Mouse (Mus musculus) spleen, postnatal 10 days (tissue): ENCODE measurements around the gene Ddah2.
A peak's percentile ranks its signal among the peaks of the same experiment; 100 is the strongest.

Experiments
- DNase-seq, 2 experiments: peaks; one replicate each; pipeline ENCODE4 v3.0.0; 2021 to 2022; ENCODE audit warnings: low spot score in 2 of 2

Gene Ddah2

DNA sequence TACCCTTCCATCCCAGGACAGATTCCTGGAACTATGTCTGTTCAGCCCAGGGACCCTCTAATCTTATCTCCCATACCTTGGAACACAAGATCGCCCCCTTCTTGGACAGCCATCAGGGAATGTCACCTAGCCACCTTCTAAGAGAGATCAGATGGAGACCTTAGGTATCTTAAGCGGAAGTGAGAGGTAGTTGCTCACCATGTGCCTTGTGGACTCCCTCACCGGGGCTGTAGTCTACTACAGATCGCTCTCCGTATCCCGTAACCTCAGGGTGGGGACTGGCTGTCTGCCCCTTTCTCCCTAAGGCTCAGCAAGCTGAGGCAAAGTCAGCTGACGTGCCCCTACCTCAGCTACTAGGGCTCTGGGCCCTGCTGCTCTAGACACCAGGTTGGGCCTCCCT, 45.2 kb downstream of the Ddah2 start:
- DNase-seq, result peak in 1 of 2 experiments; percentile 45

DNA sequence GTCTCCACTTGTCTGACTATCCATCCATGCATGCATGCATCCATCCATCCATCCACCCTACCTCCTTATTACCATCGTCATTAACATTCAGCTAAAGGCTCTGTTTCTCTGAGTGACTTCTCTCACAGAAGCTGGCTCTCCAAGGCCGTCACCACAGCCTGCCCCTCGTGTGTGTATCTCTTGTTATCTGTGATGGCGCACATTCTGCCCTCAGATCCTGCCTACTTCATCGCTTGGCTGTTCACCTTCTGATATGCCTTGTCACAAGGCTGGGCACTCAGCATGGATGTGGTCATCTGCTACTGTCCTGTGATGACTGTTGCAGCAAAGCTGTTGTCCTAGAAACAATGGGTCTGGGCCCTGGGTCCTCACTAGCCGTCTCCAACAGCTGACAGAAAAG, 45.9 kb downstream of the Ddah2 start:
- DNase-seq, result peak; percentile 36 to 57

DNA sequence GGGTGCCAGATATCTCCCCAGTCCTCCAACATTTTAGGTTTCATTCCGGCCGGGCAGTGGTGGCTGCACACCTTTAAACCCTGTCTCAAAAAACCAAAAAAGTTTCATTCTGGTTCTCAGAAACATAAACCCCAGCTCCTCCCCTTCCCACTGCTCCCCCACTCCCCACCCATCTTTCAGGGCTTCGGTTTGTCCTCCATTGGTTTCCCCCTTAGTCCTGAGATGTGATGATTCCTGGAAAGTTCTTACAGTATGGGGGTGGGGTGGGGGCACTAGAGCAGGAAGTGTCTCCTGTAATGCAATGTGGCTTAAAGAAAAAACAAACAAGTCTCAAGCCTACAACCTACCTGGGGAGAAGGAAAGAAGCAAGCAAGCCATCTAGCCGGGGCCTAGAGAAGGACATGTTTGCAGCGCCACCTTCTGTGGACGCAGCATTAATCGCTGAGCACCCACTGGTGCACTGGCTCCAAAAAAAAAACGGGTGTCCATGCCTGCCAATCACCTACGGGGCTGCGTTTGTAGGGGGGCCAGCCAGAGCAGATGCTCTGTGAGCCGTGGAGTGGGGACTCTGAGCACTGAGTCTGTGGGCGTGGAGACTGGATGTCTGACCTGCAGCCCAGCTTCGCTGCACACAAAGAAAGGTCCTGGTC, 47.0 kb downstream of the Ddah2 start:
- peak; percentile 26 to 66 for DNase-seq

DNA sequence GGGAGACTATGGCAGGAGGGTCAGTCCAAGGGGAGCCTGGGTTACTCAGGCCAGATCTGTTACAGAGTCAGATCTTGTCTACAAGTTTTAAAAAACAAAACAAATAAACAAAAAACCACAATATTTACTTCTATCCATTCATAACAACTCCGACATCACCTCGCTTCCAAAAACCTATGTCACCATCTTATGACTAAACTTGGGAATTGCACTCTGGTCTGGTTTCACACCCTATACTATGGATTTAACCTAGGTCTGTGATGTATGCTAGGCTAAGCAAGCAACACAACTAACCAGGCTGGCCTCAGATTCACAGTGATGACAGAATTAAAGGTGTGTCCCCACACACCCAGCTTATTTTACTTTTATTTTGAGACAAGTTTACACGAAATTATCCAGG, 47.7 kb downstream of the Ddah2 start:
- no peak for DNase-seq

DNA sequence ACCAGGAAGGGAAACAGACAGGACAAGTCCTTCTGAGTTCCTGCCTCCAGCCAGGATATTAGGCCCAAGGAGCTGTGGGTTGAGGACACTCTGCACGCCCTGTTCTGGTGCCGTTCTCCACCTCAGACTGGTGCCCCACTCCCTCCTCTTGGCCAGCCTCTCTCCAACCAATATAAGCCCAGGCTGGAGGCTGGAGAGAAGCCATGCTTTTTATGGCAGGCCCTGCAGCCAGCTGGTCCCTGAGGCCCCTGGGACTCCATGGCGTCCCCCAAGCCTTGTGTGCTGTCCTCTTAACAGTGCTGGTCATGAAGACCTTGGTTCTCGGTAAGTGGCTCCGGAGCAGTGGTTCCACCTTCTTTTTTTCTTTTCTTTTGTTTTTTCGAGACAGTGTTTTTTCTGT, 49.3 kb downstream of the Ddah2 start, which contains the start of gene Ly6g5c:
TSS of gene Ly6g5c (plus strand) at position 183 of the 400 bp plus-strand sequence.
- DNase-seq, result no peak
